Mouse (Mus musculus): Measurements from ENCODE around the gene Dkc1.

Gene Dkc1

GRCm38 (mm10) chrX:75095369-75096162, at the start of gene Dkc1:
Gene Dkc1, plus strand, starts transcription at chrX:75095854.
- DNase-seq = peak; percentile 93

- peak; percentile 6 for DNase-seq
Measured at GRCm38 (mm10) chrX:75045931-75046330, 49.7 kb upstream of the Dkc1 start.

- peak; percentile 47 for DNase-seq
Measured at GRCm38 (mm10) chrX:75046921-75047635, 48.6 kb upstream of the Dkc1 start.

- no peak for DNase-seq
Measured at GRCm38 (mm10) chrX:75056120-75056775, 39.4 kb upstream of the Dkc1 start.

- DNase-seq = peak; percentile 5
Measured at GRCm38 (mm10) chrX:75082351-75082750, 13.3 kb upstream of the Dkc1 start.

- DNase-seq = peak; percentile 14
Measured at GRCm38 (mm10) chrX:75083982-75084773, 11.5 kb upstream of the Dkc1 start.

- peak; percentile 74 for DNase-seq
Measured at GRCm38 (mm10) chrX:75084774-75085508, 10.7 kb upstream of the Dkc1 start, which contains the start of gene Gab3. Gene Gab3, minus strand, starts transcription at chrX:75085458.

- no peak for DNase-seq
Measured at GRCm38 (mm10) chrX:75085654-75086053, 10.0 kb upstream of the Dkc1 start.

- peak; percentile 12 for DNase-seq
Measured at GRCm38 (mm10) chrX:75096163-75096770, 613 bp downstream of the Dkc1 start.

GRCm38 (mm10) chrX:75098799-75099198, 3.1 kb downstream of the Dkc1 start:
- no peak for DNase-seq

- DNase-seq = no peak
Measured at GRCm38 (mm10) chrX:75102293-75102692, 6.6 kb downstream of the Dkc1 start.

- DNase-seq = no peak
Measured at GRCm38 (mm10) chrX:75115550-75115949, 19.9 kb downstream of the Dkc1 start.

GRCm38 (mm10) chrX:75125606-75126005, 30.0 kb downstream of the Dkc1 start:
- DNase-seq = no peak

- no peak for DNase-seq
Measured at GRCm38 (mm10) chrX:75126893-75127292, 31.2 kb downstream of the Dkc1 start.

GRCm38 (mm10) chrX:75128333-75128980, 32.8 kb downstream of the Dkc1 start:
- DNase-seq = peak; percentile 40

GRCm38 (mm10) chrX:75129474-75129873, 33.8 kb downstream of the Dkc1 start:
- no peak for DNase-seq

- peak; percentile 89 for DNase-seq
Measured at GRCm38 (mm10) chrX:75130467-75131160, 35.0 kb downstream of the Dkc1 start, which contains the start of gene Mpp1. Gene Mpp1, minus strand, starts transcription at chrX:75131016.

- DNase-seq = no peak
Measured at GRCm38 (mm10) chrX:75136938-75137337, 41.3 kb downstream of the Dkc1 start.

GRCm38 (mm10) chrX:75137729-75138128, 42.1 kb downstream of the Dkc1 start:
- DNase-seq = no peak

- DNase-seq = no peak
Measured at GRCm38 (mm10) chrX:75138182-75138581, 42.5 kb downstream of the Dkc1 start.
